Mouse (Mus musculus): ENCODE results near the gene Rnf212b.

DNA sequence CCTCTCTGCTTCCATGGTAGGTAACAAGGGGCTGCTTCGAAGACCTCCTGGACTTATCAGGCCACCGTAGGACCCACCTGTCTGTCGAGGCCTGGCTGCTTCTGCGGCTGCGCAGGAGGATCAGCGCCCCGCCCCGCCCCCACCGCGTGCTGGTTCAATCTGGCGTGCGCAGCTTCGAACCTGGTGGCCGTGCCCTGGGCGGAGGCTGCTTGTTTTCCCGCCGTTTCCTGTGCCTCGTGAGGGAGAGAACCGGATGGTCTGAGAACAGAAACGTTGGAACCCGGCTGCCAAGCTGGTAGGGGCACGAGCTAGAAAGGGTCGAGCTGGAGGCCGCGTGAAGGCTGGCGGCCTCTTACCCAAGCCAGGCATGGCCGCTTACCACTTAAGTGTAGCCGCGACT is at the start of gene Rnf212b:
- no peak for TF ChIP-seq EP300 (IDR thresholded peaks at IDR 0.05)
- TF ChIP-seq CTCF (IDR thresholded peaks at IDR 0.05), result no peak
